Mouse (Mus musculus) G1E (cell line): ENCODE measurements at regions not wholly inside any gene's neighbourhood (a gene's known extent, or its start where the extent isn't known, plus 50 kb on each side); places are given as distances from the start of the nearest gene placed in this dataset.

Source experiments
- CTCF ChIP-seq: IDR thresholded peaks from 2 replicates; pipeline ENCODE4 v1.5.1; 2012; ENCODE audit warnings: low read depth, low read length, inconsistent platforms, mixed read lengths
- GATA1 ChIP-seq: IDR thresholded peaks from 2 replicates; pipeline ENCODE4 v1.6.1; 2012; ENCODE audit warnings: borderline replicate concordance, low read length, inconsistent platforms, mixed read lengths
- TAL1 ChIP-seq: conservative IDR thresholded peaks from 2 replicates; pipeline ENCODE4 v1.6.1; 2012; ENCODE audit warnings: low read depth, low read length, inconsistent platforms, mixed read lengths

GRCm38 (mm10) chr14:58906631-58907030, 236.1 kb downstream of the 1700129C05Rik start:
- TF ChIP-seq CTCF = no peak
- no peak for TF ChIP-seq GATA1
- TF ChIP-seq TAL1 = no peak
